Mouse (Mus musculus) liver, adult 2 months (tissue): ENCODE results near the gene Zbtb22.

Experiments
- CTCF ChIP-seq: fragments of 200-500 bp; IDR thresholded peaks from 2 replicates; pipeline ENCODE4 v1.5.1; 2011; ENCODE audit warnings: low read depth, low read length, control low read depth
- POLR2A ChIP-seq: fragments of 200-500 bp; IDR thresholded peaks from 2 replicates; pipeline ENCODE4 v1.6.1; 2011; ENCODE audit warnings: low read length, control low read depth; ENCODE audit not compliant: insufficient read depth; ENCODE audit errors: extremely low read depth

- TF ChIP-seq CTCF = no peak
- TF ChIP-seq POLR2A = no peak
These were observed 15.6 kb downstream of the Zbtb22 start for GRCm38 (mm10) chr17:33931159-33931866.
